Mouse (Mus musculus) cerebellum, adult 11 months (tissue): Measurements from ENCODE around the gene Olfr155.

Experiments used
- DNase-seq: peaks from one replicate; pipeline ENCODE4 v3.0.0; 2022

Olfr155 gene

GRCm38 (mm10) chr4:43899197-43899596 lies 47.8 kb downstream of the Olfr155 start:
- DNase-seq = no peak

DNA sequence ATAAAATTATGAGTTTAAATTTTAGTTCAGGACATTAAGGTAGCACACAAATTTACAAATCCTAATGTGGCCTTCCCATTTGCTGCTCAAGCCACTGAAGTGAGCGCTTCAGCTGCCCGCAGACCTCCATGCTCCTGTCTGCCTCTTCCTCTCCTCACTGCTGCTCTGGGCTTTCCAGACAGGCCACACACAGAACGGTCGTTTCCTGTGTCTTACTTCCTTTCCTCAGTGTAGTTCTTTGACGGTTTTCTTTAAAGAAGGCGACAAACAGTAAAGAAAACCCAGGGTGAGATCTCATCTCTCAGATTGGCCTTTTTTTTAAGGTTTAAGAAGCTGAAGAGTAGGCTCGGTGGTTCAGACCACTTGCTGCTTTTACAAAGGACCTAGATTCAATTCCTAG lies 52.3 kb downstream of the Olfr155 start:
- no peak for DNase-seq

GRCm38 (mm10) chr4:43906443-43906842 lies 55.1 kb downstream of the Olfr155 start:
- DNase-seq = peak; percentile 12
